Mouse (Mus musculus): ENCODE measurements at regions not wholly inside any gene's neighbourhood (a gene's known extent, or its start where the extent isn't known, plus 50 kb on each side); places are given as distances from the start of the nearest gene placed in this dataset.

- no peaks in the 10 kb centered on the region for H3K36me3 ChIP-seq
- H3K27me3 ChIP-seq: no peaks in the 10 kb centered on the region
- no peaks in the 10 kb centered on the region for H3K4me1 ChIP-seq
- no peak overlapping the region for H3K27ac ChIP-seq
- no peak for ATAC-seq (ENCODE audit: borderline replicate concordance, extremely low read depth, low FRiP score, low TSS enrichment)
- no peak overlapping the region for H3K4me3 ChIP-seq
- no peak overlapping the region for H3K4me2 ChIP-seq
- H3K9ac ChIP-seq: no peak overlapping the region
- H3K9me3 ChIP-seq: no peaks in the 10 kb centered on the region
Observed at GRCm38 (mm10) chr11:21478191-21478590, 93.8 kb upstream of the Wdpcp start.

GRCm38 (mm10) chr11:21470711-21471110 lies 99.7 kb upstream of the Ugp2 start:
- WGBS: 72% methylated on average over 4 of the region's 4 CpGs
- no peak for ATAC-seq (ENCODE audit: borderline replicate concordance, extremely low read depth, low FRiP score, low TSS enrichment)
- no peaks in the 10 kb centered on the region for H3K9me3 ChIP-seq

GRCm38 (mm10) chr11:21468465-21468864 lies 97.5 kb upstream of the Ugp2 start:
- no peaks in the 10 kb centered on the region for H3K4me1 ChIP-seq
- H3K27ac ChIP-seq: no peak overlapping the region
- no peaks in the 10 kb centered on the region for H3K27me3 ChIP-seq
- no peak overlapping the region for H3K9ac ChIP-seq
- no peak for ATAC-seq (ENCODE audit: borderline replicate concordance, extremely low read depth, low FRiP score, low TSS enrichment)
- H3K4me2 ChIP-seq: no peak overlapping the region
- H3K9me3 ChIP-seq: no peaks in the 10 kb centered on the region
- no peaks in the 10 kb centered on the region for H3K36me3 ChIP-seq
- H3K4me3 ChIP-seq: no peak overlapping the region

More at GRCm38 (mm10) chr11:21470711-21471110, 99.7 kb upstream of the Ugp2 start:
- no peaks in the 10 kb centered on the region for H3K36me3 ChIP-seq
- H3K9ac ChIP-seq: no peak overlapping the region
- H3K4me3 ChIP-seq: no peak overlapping the region
- H3K27ac ChIP-seq: no peak overlapping the region
- no peaks in the 10 kb centered on the region for H3K27me3 ChIP-seq
- no peaks in the 10 kb centered on the region for H3K4me1 ChIP-seq
- no peak overlapping the region for H3K4me2 ChIP-seq

GRCm38 (mm10) chr11:21460011-21460410 lies 89.0 kb upstream of the Ugp2 start:
- Histone ChIP-seq H3K9ac (no peak overlapping the region), H3K27me3 (no peaks in the 10 kb centered on the region), H3K9me3 (no peaks in the 10 kb centered on the region), H3K36me3 (no peaks in the 10 kb centered on the region), H3K4me1 (no peaks in the 10 kb centered on the region), H3K4me3 (no peak overlapping the region), H3K4me2 (no peak overlapping the region), H3K27ac (no peak overlapping the region)
- no peak for ATAC-seq (ENCODE audit: borderline replicate concordance, extremely low read depth, low FRiP score, low TSS enrichment)

GRCm38 (mm10) chr11:21453308-21454106 lies 82.5 kb upstream of the Ugp2 start:
- H3K9ac ChIP-seq: no peak overlapping the region
- H3K4me2 ChIP-seq: no peak overlapping the region
- no peaks in the 10 kb centered on the region for H3K27me3 ChIP-seq
- H3K9me3 ChIP-seq: no peaks in the 10 kb centered on the region
- H3K4me1 ChIP-seq: no peaks in the 10 kb centered on the region
- ATAC-seq (ENCODE audit: borderline replicate concordance, extremely low read depth, low FRiP score, low TSS enrichment): 0 out of 2 replicates have a peak, but pooled peaks have one; percentile 31
- H3K4me3 ChIP-seq: no peak overlapping the region
- H3K36me3 ChIP-seq: no peaks in the 10 kb centered on the region
- H3K27ac ChIP-seq: no peak overlapping the region
- WGBS: 71% methylated on average over 3 of the region's 4 CpGs

GRCm38 (mm10) chr11:21433726-21434125 lies 62.7 kb upstream of the Ugp2 start:
- Histone ChIP-seq H3K9me3 (no peaks in the 10 kb centered on the region), H3K4me3 (no peak overlapping the region), H3K27ac (no peak overlapping the region), H3K27me3 (no peaks in the 10 kb centered on the region), H3K4me1 (no peaks in the 10 kb centered on the region), H3K36me3 (no peaks in the 10 kb centered on the region), H3K9ac (no peak overlapping the region), H3K4me2 (no peak overlapping the region)
- no peak for ATAC-seq (ENCODE audit: borderline replicate concordance, extremely low read depth, low FRiP score, low TSS enrichment)
- WGBS: 37% methylated on average over 2 of the region's 2 CpGs

- no peaks in the 10 kb centered on the region for H3K36me3 ChIP-seq
- ATAC-seq (ENCODE audit: borderline replicate concordance, extremely low read depth, low FRiP score, low TSS enrichment): no peak
- no peak overlapping the region for H3K4me3 ChIP-seq
- WGBS: 37% methylated on average over 1 of the region's 1 CpGs
- H3K9ac ChIP-seq: no peak overlapping the region
- H3K9me3 ChIP-seq: no peaks in the 10 kb centered on the region
- no peak overlapping the region for H3K4me2 ChIP-seq
- H3K27me3 ChIP-seq: no peaks in the 10 kb centered on the region
- H3K4me1 ChIP-seq: no peaks in the 10 kb centered on the region
- no peak overlapping the region for H3K27ac ChIP-seq
Observed at GRCm38 (mm10) chr11:21430021-21430420, 59.0 kb upstream of the Ugp2 start.

GRCm38 (mm10) chr11:21428749-21429148 lies 57.7 kb upstream of the Ugp2 start:
- Histone ChIP-seq H3K27me3 (no peaks in the 10 kb centered on the region), H3K4me2 (no peak overlapping the region), H3K4me1 (no peaks in the 10 kb centered on the region), H3K4me3 (no peak overlapping the region), H3K9ac (no peak overlapping the region), H3K36me3 (no peaks in the 10 kb centered on the region), H3K9me3 (no peaks in the 10 kb centered on the region), H3K27ac (no peak overlapping the region)
- WGBS: 80% methylated on average over 6 of the region's 6 CpGs
- ATAC-seq (ENCODE audit: borderline replicate concordance, extremely low read depth, low FRiP score, low TSS enrichment): no peak

DNA sequence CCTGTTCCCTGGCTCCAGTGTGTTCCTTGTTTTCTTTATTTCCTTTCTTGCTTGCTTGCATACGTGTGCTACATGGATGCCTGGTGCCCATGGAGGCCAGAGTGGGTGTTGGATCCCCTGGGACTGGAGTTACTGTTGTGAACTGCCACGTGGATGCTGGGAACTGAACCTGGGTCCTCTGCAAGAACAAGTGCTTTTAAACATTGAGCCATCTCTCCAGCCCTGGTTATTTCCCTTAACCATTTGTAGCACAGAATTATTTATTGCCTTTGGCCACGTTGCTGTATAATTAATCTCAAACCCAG lies 57.0 kb upstream of the Ugp2 start:
- Histone ChIP-seq H3K4me2 (no peak overlapping the region), H3K9me3 (no peaks in the 10 kb centered on the region), H3K36me3 (no peaks in the 10 kb centered on the region), H3K27me3 (no peaks in the 10 kb centered on the region), H3K27ac (no peak overlapping the region), H3K4me1 (no peaks in the 10 kb centered on the region), H3K9ac (no peak overlapping the region), H3K4me3 (no peak overlapping the region)
- ATAC-seq (ENCODE audit: borderline replicate concordance, extremely low read depth, low FRiP score, low TSS enrichment): no peak
- WGBS: 38% methylated on average over 3 of the region's 3 CpGs

GRCm38 (mm10) chr11:21427291-21428012 lies 56.5 kb upstream of the Ugp2 start:
- Histone ChIP-seq H3K27ac (no peak overlapping the region), H3K27me3 (no peaks in the 10 kb centered on the region), H3K36me3 (no peaks in the 10 kb centered on the region), H3K4me2 (no peak overlapping the region), H3K9me3 (no peaks in the 10 kb centered on the region), H3K9ac (no peak overlapping the region), H3K4me1 (no peaks in the 10 kb centered on the region), H3K4me3 (no peak overlapping the region)
- no peak for ATAC-seq (ENCODE audit: borderline replicate concordance, extremely low read depth, low FRiP score, low TSS enrichment)
- 62% methylated on average over 4 of the region's 4 CpGs for whole genome bisulfite sequencing

DNA sequence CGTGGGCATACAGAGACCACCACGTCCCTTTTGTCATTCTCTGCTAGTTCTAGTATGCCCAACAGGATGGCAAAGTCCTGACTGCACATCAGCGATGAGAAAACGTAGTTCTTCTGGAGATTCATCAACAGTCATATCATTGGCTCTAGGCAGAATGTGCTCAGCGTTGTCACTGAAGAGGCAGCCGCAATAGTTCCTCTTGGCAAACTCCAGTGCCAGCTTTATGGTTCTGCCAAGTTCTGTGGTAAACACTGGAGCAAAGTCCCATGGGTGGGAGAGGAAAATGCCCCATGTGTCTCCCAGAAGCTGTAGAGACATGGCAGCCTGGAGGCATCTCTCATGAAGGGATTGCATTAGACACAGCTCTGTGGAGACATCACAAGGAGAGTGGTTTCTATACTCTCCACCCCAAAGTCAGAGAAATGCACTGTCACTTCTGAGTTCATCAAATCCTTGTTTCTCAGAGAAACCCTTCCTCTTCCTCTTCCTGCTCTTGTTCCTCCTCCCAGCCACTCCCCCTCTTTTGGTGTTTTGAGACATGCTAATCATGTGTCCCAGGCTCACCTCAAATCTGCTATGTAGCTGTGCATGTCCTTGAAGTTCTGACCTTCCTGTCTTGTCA lies 54.6 kb upstream of the Ugp2 start:
- Histone ChIP-seq H3K4me3 (no peak overlapping the region), H3K27ac (no peak overlapping the region), H3K9me3 (no peaks in the 10 kb centered on the region), H3K36me3 (no peaks in the 10 kb centered on the region), H3K9ac (no peak overlapping the region), H3K4me1 (no peaks in the 10 kb centered on the region), H3K27me3 (no peaks in the 10 kb centered on the region), H3K4me2 (no peak overlapping the region)
- 83% methylated on average over 6 of the region's 6 CpGs for WGBS
- ATAC-seq (ENCODE audit: borderline replicate concordance, extremely low read depth, low FRiP score, low TSS enrichment): no peak

DNA sequence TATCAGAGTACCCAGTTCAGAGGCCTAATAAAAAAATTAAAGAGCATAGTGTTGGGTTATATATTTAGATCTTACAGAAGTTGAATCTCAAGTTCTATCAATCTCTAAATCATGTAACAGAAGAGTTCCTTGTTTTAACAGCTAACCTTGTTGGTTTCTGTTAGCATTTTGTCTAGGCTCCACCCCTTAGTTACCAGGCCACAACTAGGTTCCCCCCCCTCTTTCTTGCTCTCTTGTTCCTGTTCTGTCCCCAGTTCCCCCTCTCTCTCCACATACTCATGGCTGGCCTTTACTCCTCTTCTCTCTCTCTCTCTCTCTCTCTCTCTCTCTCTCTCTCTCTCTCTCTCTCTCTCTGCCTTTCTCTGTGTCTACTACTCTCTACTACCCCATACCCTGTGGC lies 53.3 kb upstream of the Ugp2 start:
- H3K4me1 ChIP-seq: no peaks in the 10 kb centered on the region
- ATAC-seq (ENCODE audit: borderline replicate concordance, extremely low read depth, low FRiP score, low TSS enrichment): no peak
- H3K9me3 ChIP-seq: no peaks in the 10 kb centered on the region
- no peak overlapping the region for H3K27ac ChIP-seq
- H3K4me2 ChIP-seq: no peak overlapping the region
- H3K27me3 ChIP-seq: no peaks in the 10 kb centered on the region
- H3K4me3 ChIP-seq: no peak overlapping the region
- H3K9ac ChIP-seq: no peak overlapping the region
- no peaks in the 10 kb centered on the region for H3K36me3 ChIP-seq
